Mouse (Mus musculus): ENCODE results near the gene Gm5617. TPM values are rescaled to one million over a fixed set of nuclear protein-coding genes. Genes with fewer than 3 reads are reported as not detected.

The Gm5617 gene
- 18.3 TPM for polyA plus RNA-seq (2017; shearing (Covaris generic))

DNA sequence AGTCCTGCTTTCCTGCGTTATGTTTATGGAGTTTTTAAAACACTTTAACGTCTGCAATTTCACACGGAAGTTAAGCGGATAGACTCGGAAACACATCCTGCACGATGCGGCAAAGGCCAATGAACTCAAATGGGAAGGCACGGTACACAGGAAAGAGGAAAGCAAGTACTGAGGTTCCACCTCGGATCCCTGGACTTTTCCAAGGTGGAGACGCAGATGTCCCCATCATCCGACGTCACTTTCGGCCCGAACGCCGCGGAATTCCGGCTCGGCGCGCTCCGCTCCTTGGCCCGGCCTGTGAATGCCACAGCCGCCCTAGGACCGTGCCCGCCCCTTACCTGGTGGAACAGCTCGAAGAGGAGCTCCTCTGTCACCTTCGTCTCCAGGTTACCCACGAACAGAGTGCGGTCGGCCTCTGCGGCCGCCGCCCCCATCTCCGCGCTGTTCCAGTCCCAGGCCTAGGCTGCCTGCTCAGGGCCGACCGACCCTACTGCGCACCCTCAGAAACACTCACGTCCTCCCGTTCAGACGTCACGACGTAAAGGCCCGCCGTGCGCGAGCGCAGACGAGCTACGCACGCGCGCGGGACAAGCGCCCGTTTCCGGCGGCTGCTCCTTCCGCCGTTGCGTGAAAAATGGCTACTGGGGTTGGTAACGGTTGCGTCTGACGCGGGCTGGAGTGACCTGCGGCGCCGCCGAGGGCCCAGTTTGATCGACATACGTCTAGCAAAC is at the start of gene Gm5617, which contains the start of gene Rbm7:
TSS of gene Gm5617 (plus strand) at position 626 of the 731 bp plus-strand sequence.
TSS of gene Rbm7 (minus strand) at position 483 of the 731 bp plus-strand sequence.

DNA sequence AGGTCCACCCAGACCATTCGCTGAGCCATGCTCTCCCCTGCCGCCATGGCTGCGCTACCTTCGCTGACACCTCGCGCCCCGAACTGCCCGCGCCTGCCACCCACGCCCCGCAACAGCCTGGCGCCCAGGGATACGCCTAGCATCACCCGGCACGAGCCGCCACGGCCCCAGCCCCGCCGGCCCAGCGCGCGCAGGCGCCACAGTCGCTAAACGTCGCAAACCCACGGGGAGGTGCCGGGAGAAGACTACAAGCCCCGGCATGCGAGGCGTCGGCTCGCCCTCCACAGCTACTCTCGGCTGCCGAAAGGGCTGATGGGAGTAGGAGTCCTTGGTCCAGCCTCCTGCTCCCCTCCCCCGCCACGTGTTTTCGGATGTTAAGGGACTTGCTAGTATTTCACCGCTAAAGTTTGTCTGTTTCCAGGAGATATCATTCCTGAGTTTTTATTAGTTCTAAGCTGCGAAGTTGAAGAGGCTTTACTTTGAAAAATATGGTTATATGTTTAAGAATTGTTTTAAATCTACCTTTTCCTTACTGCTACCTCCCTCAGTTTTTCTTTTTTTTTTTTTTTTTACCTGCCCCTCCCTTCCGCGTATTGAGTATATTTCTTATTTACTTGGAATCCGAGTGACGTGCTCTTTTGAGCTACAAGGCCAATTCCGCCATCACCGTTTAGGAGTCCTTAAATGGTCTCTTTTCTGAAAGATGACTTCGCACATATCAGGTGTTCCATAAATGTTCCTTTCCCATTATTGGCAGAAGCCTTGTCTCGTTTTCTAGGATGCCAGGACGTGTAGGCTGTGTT is 14.6 kb upstream of the Gm5617 start, which contains the start of gene Rexo2:
TSS of gene Rexo2 (minus strand) at position 213 of the 803 bp plus-strand sequence.

Other genes with a start within 250 kb of the Gm5617 start
- gene Nxpe2, start 142.0 kb upstream of the Gm5617 start, polyA plus RNA-seq (2017; shearing (Covaris generic)): not detected
- 291 TPM for gene Rexo2, start 14.8 kb upstream of the Gm5617 start, polyA plus RNA-seq (2017; shearing (Covaris generic))
- 186 TPM for gene Rbm7, start 143 bp upstream of the Gm5617 start, polyA plus RNA-seq (2017; shearing (Covaris generic))
- gene Nnmt, start 109.7 kb downstream of the Gm5617 start, polyA plus RNA-seq (2017; shearing (Covaris generic)): not detected

Data from CD4-positive, CD25-positive, alpha-beta regulatory T cell (primary cell).